Mouse (Mus musculus): ENCODE measurements around the gene Nmnat2. TPM values are rescaled to one million over a fixed set of nuclear protein-coding genes. Genes with fewer than 3 reads are reported as not detected.

The Nmnat2 gene
- polyA plus RNA-seq, 1 experiment from 2014 or later, result 5.0 TPM

DNA sequence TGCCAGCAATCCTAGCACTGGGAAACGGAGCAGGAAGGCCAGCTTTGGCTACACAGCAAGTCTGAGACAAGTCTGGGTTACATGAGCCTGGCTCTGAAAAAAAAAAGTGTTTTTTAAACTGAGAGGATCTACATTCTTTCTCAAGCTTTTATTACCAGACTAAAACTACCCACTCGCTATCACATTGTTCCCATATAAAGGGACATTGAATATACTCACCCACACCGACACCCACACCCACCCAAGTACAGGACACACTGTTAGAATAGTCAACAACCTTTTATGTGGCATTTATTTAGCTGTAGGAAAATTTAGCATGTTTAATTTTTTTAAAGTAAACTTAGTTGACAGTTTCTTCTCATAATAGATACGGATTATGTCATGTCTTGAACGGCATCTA is 35.3 kb downstream of the Nmnat2 start:
- no peak overlapping the region for H3K9ac ChIP-seq
- H3K27me3 ChIP-seq, result no peaks in the 10 kb centered on the region
- ATAC-seq (ENCODE audit: borderline replicate concordance, extremely low read depth, low FRiP score, low TSS enrichment), result no peak
- peak overlapping the region; percentile 21; the same call in 1 of the 2 replicates for H3K27ac ChIP-seq
- no peaks in the 10 kb centered on the region for H3K9me3 ChIP-seq
- WGBS, result 73% methylated on average over 5 of the region's 5 CpGs
- H3K36me3 ChIP-seq, result no peaks in the 10 kb centered on the region
- no peak overlapping the region for H3K4me3 ChIP-seq
- H3K4me1 ChIP-seq, result no peaks in the 10 kb centered on the region
- no peak overlapping the region for H3K4me2 ChIP-seq

DNA sequence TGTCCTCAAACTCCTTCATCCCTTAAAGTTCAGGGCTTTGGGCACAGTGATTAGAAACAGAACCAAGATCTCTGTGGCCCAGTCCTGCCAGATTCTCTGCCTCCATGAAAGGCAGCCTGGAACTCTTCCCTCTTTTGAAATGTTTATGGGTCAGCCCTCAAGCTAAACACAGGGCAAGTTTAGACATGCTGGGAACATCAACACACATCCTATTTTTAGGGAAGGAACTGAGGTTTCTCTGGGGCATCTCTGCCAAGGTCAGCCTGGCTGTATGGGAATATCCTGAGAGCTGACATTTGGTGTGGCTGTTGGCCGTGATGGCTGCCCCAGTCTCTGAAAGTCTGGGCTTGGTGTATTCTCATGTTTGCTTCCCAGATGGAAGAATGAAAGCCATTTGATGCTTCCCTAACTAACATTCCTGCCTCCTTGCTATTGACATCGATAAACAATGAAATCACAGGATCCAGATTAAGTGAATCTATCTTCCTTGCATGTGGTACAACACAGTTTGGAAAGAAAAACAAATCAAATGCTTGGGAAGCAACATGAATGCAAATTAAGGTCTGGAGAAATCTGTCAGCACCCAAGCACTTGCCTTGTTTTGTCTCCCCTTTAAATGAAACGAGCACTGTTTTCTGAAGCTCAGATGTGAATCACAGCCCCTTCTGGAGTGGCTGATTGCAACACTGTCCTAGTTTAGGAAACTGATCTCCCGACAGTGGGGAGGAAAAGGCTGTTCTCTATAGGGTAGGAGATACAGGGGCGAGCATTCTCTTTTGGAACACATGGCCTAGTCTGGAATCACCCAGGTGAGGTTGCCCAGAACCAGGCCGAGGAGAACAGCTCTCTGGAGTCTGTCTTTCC is 37.7 kb downstream of the Nmnat2 start:
- ATAC-seq (ENCODE audit: borderline replicate concordance, extremely low read depth, low FRiP score, low TSS enrichment), result peak; percentile 67

DNA sequence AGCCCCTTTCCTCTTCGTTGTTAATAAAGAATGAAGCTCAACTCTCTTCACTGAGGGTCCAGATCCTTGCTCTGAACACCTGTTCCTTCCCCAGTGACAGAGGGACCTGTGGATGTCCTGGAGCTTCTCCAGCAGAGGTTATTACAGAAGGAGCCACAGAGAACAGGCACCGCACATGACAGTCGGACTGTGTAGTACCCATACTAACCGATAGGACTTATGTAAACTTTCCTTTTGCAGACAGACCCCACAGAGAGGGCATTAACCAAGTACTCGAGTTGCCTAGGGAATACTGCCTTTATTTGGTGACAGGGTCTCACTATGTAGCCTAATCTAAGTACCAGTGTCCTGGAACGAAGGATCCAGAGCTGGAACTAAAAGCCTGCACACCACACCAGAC is 39.0 kb downstream of the Nmnat2 start:
- no peak overlapping the region for H3K4me3 ChIP-seq
- H3K27me3 ChIP-seq, result no peaks in the 10 kb centered on the region
- no peak overlapping the region for H3K9ac ChIP-seq
- H3K27ac ChIP-seq, result no peak overlapping the region
- H3K4me1 ChIP-seq, result no peaks in the 10 kb centered on the region
- H3K4me2 ChIP-seq, result no peak overlapping the region
- H3K36me3 ChIP-seq, result no peaks in the 10 kb centered on the region
- no peak for ATAC-seq (ENCODE audit: borderline replicate concordance, extremely low read depth, low FRiP score, low TSS enrichment)
- 64% methylated on average over 6 of the region's 6 CpGs for WGBS
- no peaks in the 10 kb centered on the region for H3K9me3 ChIP-seq

More for the DNA sequence above, 37.7 kb downstream of the Nmnat2 start:
- H3K36me3 ChIP-seq, result no peaks in the 10 kb centered on the region
- H3K9me3 ChIP-seq, result no peaks in the 10 kb centered on the region
- 45% methylated on average over 6 of the region's 6 CpGs for WGBS
- H3K27ac ChIP-seq, result peak overlapping the region; percentile 71
- H3K4me2 ChIP-seq, result no peak overlapping the region
- H3K27me3 ChIP-seq, result no peaks in the 10 kb centered on the region
- H3K9ac ChIP-seq, result no peak overlapping the region
- no peaks in the 10 kb centered on the region for H3K4me1 ChIP-seq
- no peak overlapping the region for H3K4me3 ChIP-seq

DNA sequence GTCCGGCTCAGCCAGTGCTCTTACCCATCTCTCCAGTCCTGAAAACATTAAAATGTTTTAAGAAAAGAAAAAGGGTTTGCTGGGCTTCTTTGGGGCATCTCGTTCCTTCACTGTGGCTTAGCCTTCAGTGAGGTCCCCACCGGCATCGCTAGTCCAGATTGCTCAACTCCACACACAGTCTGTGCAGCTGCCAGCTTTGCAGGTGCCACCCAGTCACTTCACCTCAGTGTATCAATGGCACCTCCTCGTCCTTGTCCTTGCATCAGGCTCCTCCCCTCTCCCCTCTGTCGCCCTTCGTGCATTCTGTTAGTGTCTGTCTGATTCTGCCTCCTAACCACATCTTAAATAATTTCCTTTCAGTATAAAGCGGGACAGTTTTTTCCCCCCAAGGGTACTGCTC is 45.2 kb downstream of the Nmnat2 start:
- no peaks in the 10 kb centered on the region for H3K27me3 ChIP-seq
- no peak for ATAC-seq (ENCODE audit: borderline replicate concordance, extremely low read depth, low FRiP score, low TSS enrichment)
- H3K36me3 ChIP-seq, result no peaks in the 10 kb centered on the region
- no peak overlapping the region for H3K4me2 ChIP-seq
- H3K27ac ChIP-seq, result no peak overlapping the region
- no peaks in the 10 kb centered on the region for H3K4me1 ChIP-seq
- H3K9me3 ChIP-seq, result no peaks in the 10 kb centered on the region
- H3K4me3 ChIP-seq, result no peak overlapping the region
- 66% methylated on average over 8 of the region's 8 CpGs for WGBS
- no peak overlapping the region for H3K9ac ChIP-seq

DNA sequence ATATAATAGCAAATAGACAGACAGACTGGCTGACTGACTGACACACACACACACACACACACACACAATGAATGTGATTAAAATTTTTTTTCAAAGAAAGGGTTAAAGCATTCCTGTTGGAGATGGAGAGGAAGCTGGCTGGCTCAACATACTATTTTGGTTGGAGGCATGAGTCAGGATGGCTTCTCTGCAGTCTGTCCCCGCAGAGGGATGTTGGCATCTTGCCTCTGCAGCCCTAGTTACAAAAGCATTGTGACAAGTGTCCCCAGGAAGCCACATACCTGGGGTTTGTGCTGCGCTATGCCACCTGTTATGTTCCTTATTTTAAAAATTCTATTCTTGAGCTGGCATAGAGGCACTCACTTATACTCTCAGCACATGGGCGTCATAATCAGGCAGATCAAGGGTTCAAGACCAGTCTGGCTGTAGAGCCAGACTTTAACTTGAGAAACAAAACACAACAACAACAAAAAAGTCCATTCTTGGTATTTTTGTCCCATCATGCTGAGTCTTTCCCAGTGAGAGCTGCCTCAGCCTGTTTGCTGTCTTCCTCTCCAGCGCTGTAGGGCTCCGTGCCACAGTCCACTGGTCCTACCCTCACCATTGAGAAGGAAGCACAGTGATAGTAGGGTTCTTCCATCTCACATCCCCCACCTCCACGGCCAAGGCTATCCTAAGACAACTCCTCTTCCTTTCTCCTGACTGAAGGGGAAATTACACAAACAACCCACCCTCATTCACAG is 45.9 kb downstream of the Nmnat2 start:
- H3K4me1 ChIP-seq, result no peaks in the 10 kb centered on the region
- H3K27me3 ChIP-seq, result no peaks in the 10 kb centered on the region
- 75% methylated on average over 6 of the region's 6 CpGs for WGBS
- H3K4me2 ChIP-seq, result no peak overlapping the region
- no peak overlapping the region for H3K27ac ChIP-seq
- H3K9me3 ChIP-seq, result no peaks in the 10 kb centered on the region
- ATAC-seq (ENCODE audit: borderline replicate concordance, extremely low read depth, low FRiP score, low TSS enrichment), result no peak; the same call in 1 of the 2 replicates
- H3K36me3 ChIP-seq, result no peaks in the 10 kb centered on the region
- H3K4me3 ChIP-seq, result no peak overlapping the region
- no peak overlapping the region for H3K9ac ChIP-seq

DNA sequence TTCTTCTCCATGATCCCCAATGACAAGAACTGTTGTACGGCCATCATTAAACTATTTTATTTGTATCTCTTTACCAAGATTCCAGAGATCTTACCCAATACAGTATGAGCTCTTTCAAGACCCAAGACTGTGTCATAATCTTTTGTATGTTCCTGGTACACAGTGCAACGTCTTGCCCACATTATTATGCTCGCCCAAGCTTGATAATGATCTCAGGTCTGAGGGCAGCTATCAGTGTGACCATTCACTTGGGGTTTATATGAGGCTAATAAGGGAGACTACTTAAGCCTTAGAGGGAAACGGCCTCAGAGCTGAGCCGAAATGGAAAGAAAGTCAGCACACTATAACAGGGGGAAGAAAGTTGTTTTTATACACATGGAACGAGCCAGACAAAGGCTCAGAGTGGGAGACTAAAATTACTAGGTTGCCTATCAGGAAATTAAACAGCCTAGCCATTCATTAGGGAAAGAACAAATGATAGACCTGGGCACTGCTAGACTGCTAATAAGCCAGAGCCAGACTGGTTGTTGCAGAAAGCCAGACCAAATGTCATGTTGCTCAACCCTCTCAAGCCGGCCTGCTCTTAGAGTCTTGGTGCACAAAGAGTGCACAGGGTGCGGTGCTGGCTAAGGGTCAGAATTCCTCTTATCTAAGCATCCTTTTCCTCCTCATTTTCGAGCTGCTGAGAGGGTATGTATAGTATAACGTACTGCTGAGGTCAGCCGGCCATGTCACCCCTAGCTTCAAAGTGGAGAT is 47.7 kb downstream of the Nmnat2 start:
- H3K36me3 ChIP-seq, result no peaks in the 10 kb centered on the region
- 0 out of 2 replicates have a peak, but pooled peaks cover 3% of the 10 kb centered on the region for H3K4me1 ChIP-seq
- ATAC-seq (ENCODE audit: borderline replicate concordance, extremely low read depth, low FRiP score, low TSS enrichment), result no peak
- H3K4me2 ChIP-seq, result no peak overlapping the region
- H3K9ac ChIP-seq, result no peak overlapping the region
- no peaks in the 10 kb centered on the region for H3K9me3 ChIP-seq
- 68% methylated on average over 11 of the region's 11 CpGs for WGBS
- H3K27ac ChIP-seq, result no peak overlapping the region
- no peak overlapping the region for H3K4me3 ChIP-seq
- H3K27me3 ChIP-seq, result no peaks in the 10 kb centered on the region

DNA sequence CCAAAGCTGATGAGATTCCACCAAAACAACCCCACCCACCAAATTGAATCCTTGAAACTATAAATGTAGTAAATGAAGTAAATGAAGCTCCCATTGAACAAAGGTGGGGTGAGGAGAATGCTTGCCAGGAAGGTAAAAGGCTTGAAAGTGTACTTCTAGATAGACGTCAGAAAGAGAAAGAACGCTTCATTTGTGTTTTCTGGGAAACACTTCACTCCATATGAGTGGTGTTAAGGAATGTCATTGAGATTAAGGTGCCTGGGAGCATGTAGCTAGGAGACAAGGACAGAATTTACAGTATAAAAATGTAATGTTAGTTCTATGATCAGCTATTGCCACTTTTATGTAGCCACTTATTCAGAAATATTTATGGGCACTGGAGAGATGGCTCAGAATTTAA is 49.7 kb downstream of the Nmnat2 start:
- Histone ChIP-seq H3K4me1 (0 out of 2 replicates have a peak, but pooled peaks cover 3% of the 10 kb centered on the region), H3K4me3 (no peak overlapping the region), H3K27me3 (no peaks in the 10 kb centered on the region), H3K9me3 (no peaks in the 10 kb centered on the region), H3K36me3 (no peaks in the 10 kb centered on the region), H3K9ac (no peak overlapping the region), H3K4me2 (no peak overlapping the region), H3K27ac (no peak overlapping the region)
- ATAC-seq (ENCODE audit: borderline replicate concordance, extremely low read depth, low FRiP score, low TSS enrichment), result no peak
- WGBS, result 61% methylated on average over 2 of the region's 2 CpGs

DNA sequence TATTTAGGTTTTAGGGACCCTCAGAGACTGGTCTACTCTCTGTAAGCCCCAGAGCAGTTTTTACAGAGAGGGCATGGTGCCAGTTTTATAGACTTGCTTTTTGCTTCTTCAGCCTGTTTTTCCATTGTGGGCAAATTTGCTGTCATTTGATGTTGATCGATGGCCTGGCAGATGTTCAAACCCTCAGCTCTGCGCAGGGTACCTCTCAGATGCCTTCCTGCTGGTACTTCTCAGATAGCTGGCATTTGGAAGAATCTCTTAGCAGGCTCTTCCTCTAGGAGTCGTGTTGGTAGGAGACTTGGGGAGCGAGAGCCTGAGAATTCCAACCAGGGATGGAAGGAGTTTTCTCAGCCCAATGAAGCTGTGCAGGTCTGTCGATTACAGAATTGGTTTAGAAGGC is 51.3 kb downstream of the Nmnat2 start:
- Histone ChIP-seq H3K9me3 (no peaks in the 10 kb centered on the region), H3K4me3 (no peak overlapping the region), H3K36me3 (no peaks in the 10 kb centered on the region), H3K4me1 (0 out of 2 replicates have a peak, but pooled peaks cover 3% of the 10 kb centered on the region), H3K27me3 (no peaks in the 10 kb centered on the region), H3K9ac (no peak overlapping the region), H3K27ac (peak overlapping the region; percentile 15; the same call in 1 of the 2 replicates), H3K4me2 (no peak overlapping the region)
- WGBS, result 55% methylated on average over 5 of the region's 5 CpGs
- no peak for ATAC-seq (ENCODE audit: borderline replicate concordance, extremely low read depth, low FRiP score, low TSS enrichment)

DNA sequence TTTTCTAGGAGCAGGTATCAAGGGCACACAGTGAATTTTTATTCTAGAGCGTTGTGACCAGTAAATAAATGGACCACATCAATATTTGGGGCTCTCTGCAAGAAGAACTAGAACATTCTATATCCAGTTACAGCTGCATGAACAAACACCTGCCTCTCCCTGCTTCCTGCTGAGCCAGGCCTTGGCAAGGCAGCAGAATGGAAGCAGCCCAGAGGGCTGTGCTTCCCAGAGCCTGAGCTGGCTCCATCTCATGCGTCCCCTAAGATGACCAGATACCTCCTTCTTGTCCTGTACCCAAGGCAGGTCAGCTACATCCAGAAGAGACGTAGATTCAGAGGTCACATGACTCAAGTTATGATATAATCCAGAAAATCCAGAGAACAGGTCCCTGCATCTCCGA is 52.0 kb downstream of the Nmnat2 start:
- no peak for ATAC-seq (ENCODE audit: borderline replicate concordance, extremely low read depth, low FRiP score, low TSS enrichment)
- 84% methylated on average over 4 of the region's 4 CpGs for whole genome bisulfite sequencing
- no peaks in the 10 kb centered on the region for H3K27me3 ChIP-seq

DNA sequence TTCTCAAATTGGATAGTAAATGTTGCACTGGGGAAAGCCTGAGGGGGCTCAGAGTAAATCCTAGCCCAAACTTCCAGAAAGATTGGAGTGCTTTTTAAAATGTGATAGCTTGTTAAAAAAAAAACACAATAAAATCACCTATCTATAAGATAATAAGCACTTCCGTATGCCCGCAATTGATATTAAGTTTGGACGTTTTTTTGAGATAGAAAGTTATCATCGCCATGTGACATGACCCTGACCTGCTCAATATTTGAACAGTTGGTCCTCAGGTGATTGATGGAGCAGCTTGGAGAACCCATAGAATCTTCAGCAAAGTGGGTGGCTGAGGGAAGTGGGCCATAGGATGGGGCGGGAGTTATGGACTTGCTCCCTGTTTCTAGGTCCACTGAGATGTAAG is 52.5 kb downstream of the Nmnat2 start:
- Histone ChIP-seq H3K4me2 (no peak overlapping the region), H3K27ac (no peak overlapping the region), H3K9ac (no peak overlapping the region), H3K4me1 (0 out of 2 replicates have a peak, but pooled peaks cover 3% of the 10 kb centered on the region), H3K36me3 (no peaks in the 10 kb centered on the region), H3K4me3 (no peak overlapping the region), H3K27me3 (no peaks in the 10 kb centered on the region), H3K9me3 (no peaks in the 10 kb centered on the region)
- no peak for ATAC-seq (ENCODE audit: borderline replicate concordance, extremely low read depth, low FRiP score, low TSS enrichment)
- 79% methylated on average over 5 of the region's 5 CpGs for WGBS

More for the DNA sequence above, 52.0 kb downstream of the Nmnat2 start:
- Histone ChIP-seq H3K4me3 (no peak overlapping the region), H3K36me3 (no peaks in the 10 kb centered on the region), H3K9ac (no peak overlapping the region), H3K4me2 (no peak overlapping the region), H3K4me1 (0 out of 2 replicates have a peak, but pooled peaks cover 3% of the 10 kb centered on the region), H3K27ac (no peak overlapping the region), H3K9me3 (no peaks in the 10 kb centered on the region)

DNA sequence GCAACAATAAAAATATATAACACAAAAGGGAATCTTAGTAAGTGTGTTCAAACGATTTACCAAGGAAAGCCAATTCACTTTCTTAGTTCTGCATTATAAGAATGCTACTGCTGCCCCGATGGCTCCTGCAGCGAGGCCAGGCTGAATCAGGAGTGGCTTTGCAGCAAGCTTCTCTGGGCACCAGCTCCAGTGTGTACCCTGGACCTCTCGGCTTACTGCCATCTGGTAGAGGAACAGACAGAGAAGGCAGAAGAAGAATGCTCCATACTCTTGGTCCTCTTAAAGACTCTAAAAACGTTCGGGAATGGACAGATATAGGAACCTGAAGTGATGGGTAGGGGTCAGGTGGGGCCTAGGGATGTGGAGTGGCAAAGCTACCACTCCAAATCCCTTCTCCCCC is 53.0 kb downstream of the Nmnat2 start:
- Histone ChIP-seq H3K9me3 (no peaks in the 10 kb centered on the region), H3K4me2 (no peak overlapping the region), H3K4me3 (no peak overlapping the region), H3K27ac (no peak overlapping the region), H3K4me1 (0 out of 2 replicates have a peak, but pooled peaks cover 3% of the 10 kb centered on the region), H3K27me3 (no peaks in the 10 kb centered on the region), H3K36me3 (no peaks in the 10 kb centered on the region), H3K9ac (no peak overlapping the region)
- ATAC-seq (ENCODE audit: borderline replicate concordance, extremely low read depth, low FRiP score, low TSS enrichment), result no peak
- WGBS, result 78% methylated on average over 6 of the region's 6 CpGs

Measured in lung, embryonic 15.5 days (tissue).